Mouse (Mus musculus) left cerebral cortex, adult 18-20 months (tissue): ENCODE data around the gene Esp34. TPM values are rescaled to one million over a fixed set of nuclear protein-coding genes. Genes with fewer than 3 reads are reported as not detected.

ENCODE experiments used
- DNase-seq, 2 experiments: peaks; one replicate each; pipeline ENCODE4 v3.0.0; 2021 to 2022; ENCODE audit warnings: low spot score in 2 of 2, mixed read lengths in 1 of 2
- long read RNA-seq, 2 experiments: library from polyadenylated mRNA; stranded (forward); transcript quantifications; one replicate each; pipeline ENCODE4 v2.0.0; 2021
- total RNA-seq, 2 experiments: library from RNA; stranded (reverse); gene quantifications; 2 replicates each; pipeline ENCODE4 v1.2.3; 2021

Gene Esp34
- not detected for total RNA-seq
- long read RNA-seq, experiment 1, partial matches to known transcripts: 0 of 1 reads
- long read RNA-seq, experiment 1, other reads (novel, unspliced or antisense): 0 of 1 reads
- long read RNA-seq, experiment 2: 0 reads

- DNase-seq: no peak
Measured at GRCm38 (mm10) chr17:38553892-38554291, at the start of gene Esp34. Gene Esp34 (plus strand): TSS chr17:38554192.

- no peak for DNase-seq
Measured at GRCm38 (mm10) chr17:38562527-38562926, 8.5 kb downstream of the Esp34 start.

Other genes with a start within 250 kb of the Esp34 start
- gene Olfr137, start 246.6 kb upstream of the Esp34 start, total RNA-seq: not detected
- not detected for gene Olfr136, start 224.4 kb upstream of the Esp34 start, total RNA-seq
- gene Esp36, start 134.0 kb upstream of the Esp34 start, total RNA-seq: not detected
- gene Esp31, start 85.3 kb downstream of the Esp34 start, total RNA-seq: not detected